Mouse (Mus musculus) cerebellum, adult 2 months (tissue): Measurements from ENCODE around the gene Clca3a1. TPM values are rescaled to one million over a fixed set of nuclear protein-coding genes. Genes with fewer than 3 reads are reported as not detected.
"Not testable (repeated sequence)": the region's sequence is repeated elsewhere in the genome, so short reads cannot be mapped to it uniquely, and the experiment has no call there.

Experiments
- DNase-seq, 2 experiments: peaks; one replicate each; pipeline ENCODE4 v3.0.0; 2021
- H3K27ac ChIP-seq: fragments of 200-500 bp; 2 replicates; pipeline ENCODE4 v1.5.1; 2012; ENCODE audit warnings: low read length, control low read depth, inconsistent platforms; ENCODE audit not compliant: insufficient read depth
- H3K27me3 ChIP-seq: fragments of 200-500 bp; 2 replicates; pipeline ENCODE4 v1.6.1; 2012; ENCODE audit warnings: inconsistent platforms, mild to moderate bottlenecking, low read length, moderate library complexity; ENCODE audit not compliant: control insufficient read depth, insufficient read depth
- H3K4me1 ChIP-seq: fragments of 200-500 bp; 2 replicates; pipeline ENCODE4 v1.6.1; 2011; ENCODE audit warnings: low read length; ENCODE audit not compliant: control insufficient read depth, insufficient read depth
- H3K4me3 ChIP-seq: fragments of 200-500 bp; replicated peaks from 2 replicates; pipeline ENCODE3; 2011; ENCODE audit warnings: mild to moderate bottlenecking, low read depth, low read length, control low read depth; ENCODE audit not compliant: insufficient read depth
- CTCF ChIP-seq: fragments of 200-500 bp; IDR thresholded peaks from 2 replicates; pipeline ENCODE4 v1.5.1; 2011; ENCODE audit warnings: low read depth, mild to moderate bottlenecking, control low read depth, low read length, moderate library complexity, borderline replicate concordance; ENCODE audit not compliant: insufficient read depth
- POLR2A ChIP-seq: fragments of 200-500 bp; IDR thresholded peaks from 2 replicates; pipeline ENCODE4 v1.6.1; 2011; ENCODE audit warnings: low read length, control low read depth, borderline replicate concordance; ENCODE audit not compliant: insufficient read depth
- WGBS: fragments of 180-500 bp; shearing (Covaris S2); methylation state at CpG from one replicate; pipeline ENCODE4 v1.1.7; 2018; 5-methylcytosine and 5-hydroxymethylcytosine counted together
- polyA plus RNA-seq: library from polyadenylated mRNA; depleted of rRNA; stranded (reverse); fragments of >200 nt; gene quantifications from 2 replicates; pipeline ENCODE4 v1.2.3, GENCODE M21; 2012

Gene Clca3a1
- polyA plus RNA-seq, 1 experiment = 0.03 TPM

DNA sequence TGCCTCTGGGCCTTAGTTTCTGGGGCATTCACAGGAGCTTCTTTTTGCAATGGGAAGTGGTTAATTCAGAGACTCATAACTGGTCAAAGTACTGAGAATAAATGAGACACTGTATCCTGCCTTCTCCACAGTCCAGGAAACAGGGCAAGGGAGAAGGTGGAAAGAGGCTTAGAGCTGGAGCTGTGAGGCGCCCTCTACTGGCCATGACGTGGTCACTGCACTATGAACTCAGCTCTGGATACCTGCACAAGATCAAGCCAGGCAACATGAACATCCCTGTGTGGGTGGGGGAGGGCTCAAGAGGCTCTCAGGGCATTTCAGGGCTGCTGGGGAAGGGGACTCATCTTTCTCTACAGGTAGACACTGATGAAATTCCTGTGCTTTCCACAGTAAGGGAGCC, 7.7 kb downstream of the Clca3a1 start:
- Histone ChIP-seq H3K4me1 (no peaks in the 10 kb centered on the region), H3K27ac (no peak overlapping the region), H3K27me3 (no peaks in the 10 kb centered on the region), H3K4me3 (no peak overlapping the region)
- peak in 1 of 2 experiments; percentile 10 for DNase-seq
- TF ChIP-seq CTCF = peak; percentile 40; the same call in 1 of the 2 replicates
- TF ChIP-seq POLR2A = no peak
- 11% methylated on average over 2 of the region's 2 CpGs for WGBS

DNA sequence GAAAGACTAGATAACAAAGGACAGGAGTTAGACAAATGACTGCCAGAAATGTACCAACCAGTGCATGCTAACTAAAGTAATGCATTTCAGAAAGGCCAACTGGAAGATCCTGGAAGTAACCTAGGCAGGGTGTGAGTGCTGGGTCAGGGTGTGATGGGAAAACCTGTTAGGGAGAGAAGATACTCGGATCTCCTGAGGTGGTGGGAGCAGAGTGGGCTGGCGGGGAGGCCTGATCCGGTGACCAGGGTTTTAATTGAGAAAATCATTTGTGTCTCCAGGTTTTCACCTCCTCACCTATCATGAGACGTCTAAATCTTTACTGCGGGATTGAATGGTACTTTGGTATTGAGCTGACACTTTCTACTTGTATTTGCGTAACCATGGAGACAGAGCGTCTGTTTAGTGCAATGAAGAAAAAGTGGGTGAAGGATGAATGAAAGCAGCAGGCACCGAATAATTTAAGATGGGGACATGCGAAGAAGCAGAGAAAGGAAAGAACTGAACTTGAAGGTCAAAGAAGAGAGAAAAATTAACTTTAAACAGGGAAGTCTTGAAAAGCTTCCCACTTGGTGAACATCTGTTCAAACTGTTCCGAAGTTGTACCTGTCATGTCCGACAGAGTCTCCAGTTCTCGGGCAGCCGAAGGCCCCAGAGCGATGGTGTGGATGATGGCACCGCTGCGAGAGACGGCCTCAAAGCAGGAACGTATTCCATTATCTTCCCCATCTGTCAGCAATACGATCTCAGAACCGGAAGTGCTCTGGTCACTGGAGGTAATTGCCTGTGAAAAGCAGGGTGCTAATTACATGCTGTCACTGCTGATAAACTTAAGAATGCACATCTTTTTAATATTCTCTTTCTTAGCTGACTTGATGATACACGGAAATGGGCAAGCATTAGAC, 11.5 kb downstream of the Clca3a1 start:
- 28% methylated on average over 20 of the region's 21 CpGs for WGBS
- H3K27ac ChIP-seq, H3K4me3 ChIP-seq, DNase-seq, H3K4me1 ChIP-seq, H3K27me3 ChIP-seq: not testable (repeated sequence)

DNA sequence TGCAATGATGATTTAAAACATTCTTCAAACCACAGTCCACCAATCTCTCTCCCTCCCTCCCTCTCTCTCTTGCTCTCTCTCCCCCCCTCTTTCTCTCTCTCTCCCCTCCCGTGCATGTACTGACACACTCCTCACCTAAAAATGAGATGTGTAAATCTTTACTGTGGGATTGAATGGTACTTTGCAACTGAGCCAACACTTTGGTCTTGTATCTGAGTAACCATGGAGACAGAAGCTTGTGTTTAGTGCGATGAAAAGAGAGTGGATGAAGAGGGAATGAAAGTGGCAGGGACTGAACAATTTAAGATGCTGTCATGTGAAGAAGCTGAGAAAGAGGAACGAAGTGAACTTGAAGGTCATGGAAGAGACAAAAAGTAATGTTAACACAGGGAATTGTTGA, 13.1 kb downstream of the Clca3a1 start:
- 13% methylated on average over 3 of the region's 3 CpGs for WGBS
- H3K4me1 ChIP-seq, H3K4me3 ChIP-seq, H3K27me3 ChIP-seq, H3K27ac ChIP-seq, DNase-seq: not testable (repeated sequence)

DNA sequence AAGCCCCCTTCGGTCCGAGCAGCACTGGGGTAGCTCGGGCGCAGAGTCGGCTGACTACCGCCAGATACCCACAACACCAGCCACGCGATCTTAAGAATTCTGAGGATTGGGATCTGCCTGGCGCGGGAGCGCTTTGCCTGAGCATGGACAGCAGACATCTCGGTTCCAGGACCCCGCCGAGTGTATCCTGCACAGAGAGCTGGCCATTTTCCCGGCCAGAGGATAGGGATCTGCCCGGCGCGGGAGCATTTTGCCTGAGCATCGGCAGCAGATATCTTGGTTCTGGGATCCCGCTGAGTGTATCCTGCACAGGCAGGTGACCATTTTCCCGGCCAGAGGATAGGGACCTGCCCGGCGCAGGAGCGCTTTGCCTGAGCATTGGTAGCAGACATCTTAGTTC, 22.4 kb downstream of the Clca3a1 start:
- H3K4me3 ChIP-seq, H3K27ac ChIP-seq, H3K27me3 ChIP-seq, DNase-seq, H3K4me1 ChIP-seq: not testable (repeated sequence)
- WGBS = 83% methylated on average over 24 of the region's 24 CpGs

DNA sequence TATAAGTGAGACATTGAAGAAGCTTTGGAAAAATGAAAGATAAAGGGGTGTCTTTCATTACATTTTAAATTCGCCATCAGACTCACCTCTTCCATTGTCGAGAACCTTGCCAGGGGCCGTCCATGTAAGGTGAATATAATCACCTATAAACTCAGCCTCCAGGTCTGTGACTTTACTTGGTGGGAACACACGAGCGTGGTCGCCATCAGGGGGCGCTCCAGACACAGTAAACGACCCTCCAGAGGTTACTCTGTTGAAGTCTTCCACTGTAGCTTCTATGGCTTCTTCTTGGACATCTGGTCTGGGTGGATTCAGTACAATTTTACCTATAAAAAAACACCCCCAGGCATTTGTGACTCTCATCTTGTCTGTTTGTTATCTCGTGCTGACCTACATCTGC, 23.9 kb downstream of the Clca3a1 start:
- no peak for DNase-seq
- H3K4me3 ChIP-seq = no peak overlapping the region
- H3K27ac ChIP-seq = no peak overlapping the region
- no peaks in the 10 kb centered on the region for H3K4me1 ChIP-seq
- H3K27me3 ChIP-seq = no peaks in the 10 kb centered on the region
- TF ChIP-seq CTCF = no peak
- TF ChIP-seq POLR2A = no peak
- WGBS = 32% methylated on average over 9 of the region's 9 CpGs

DNA sequence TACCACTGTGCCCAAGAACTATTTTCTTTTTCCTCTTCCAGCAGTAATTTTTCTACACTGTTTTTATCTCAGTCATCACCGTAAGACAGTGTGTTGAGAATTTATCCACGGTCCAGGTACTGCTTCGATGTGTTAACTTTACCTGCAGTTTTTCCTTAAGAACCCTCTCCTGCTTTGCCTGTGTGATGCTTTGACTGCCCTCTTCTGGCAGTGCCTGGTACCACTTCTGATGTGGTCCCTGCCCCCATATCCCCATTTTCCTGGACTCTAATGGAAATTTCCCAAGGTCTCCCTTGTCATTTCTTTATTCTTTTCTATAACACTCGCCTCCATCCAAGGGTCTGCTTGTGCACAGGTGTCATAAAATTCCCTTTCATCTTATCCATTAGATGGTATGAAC, 37.3 kb downstream of the Clca3a1 start:
- peak; percentile 39 to 65 for DNase-seq
- H3K4me1 ChIP-seq = peaks cover 6% of the 10 kb centered on the region; the same call in 1 of the 2 replicates
- TF ChIP-seq CTCF (peak; percentile 72), POLR2A (no peak)
- H3K4me3 ChIP-seq = no peak overlapping the region
- WGBS = 51% methylated on average over 4 of the region's 4 CpGs
- no peaks in the 10 kb centered on the region for H3K27me3 ChIP-seq
- no peak overlapping the region for H3K27ac ChIP-seq

DNA sequence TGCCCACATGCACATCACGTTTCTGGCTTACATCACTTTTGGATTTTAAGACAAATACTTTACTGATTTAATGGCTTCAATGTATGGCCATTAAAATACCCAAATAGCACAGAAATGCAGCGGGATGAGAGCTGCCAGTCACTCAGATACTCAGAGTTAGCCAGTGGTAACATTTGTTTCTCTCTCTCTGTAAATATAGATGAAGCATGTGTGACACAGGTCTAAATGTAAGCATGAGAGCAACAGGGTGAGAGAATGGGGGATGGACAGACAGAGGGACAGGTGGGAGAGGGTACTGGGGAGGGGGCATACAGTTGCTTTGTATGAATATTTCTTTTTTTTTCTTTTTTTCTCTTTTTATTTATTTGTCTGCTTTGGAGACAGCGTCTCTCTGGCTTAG, 38.2 kb downstream of the Clca3a1 start:
- H3K4me3 ChIP-seq, H3K4me1 ChIP-seq, H3K27ac ChIP-seq, DNase-seq, H3K27me3 ChIP-seq: not testable (repeated sequence)
- WGBS = 85% methylated on average over 3 of the region's 3 CpGs

DNA sequence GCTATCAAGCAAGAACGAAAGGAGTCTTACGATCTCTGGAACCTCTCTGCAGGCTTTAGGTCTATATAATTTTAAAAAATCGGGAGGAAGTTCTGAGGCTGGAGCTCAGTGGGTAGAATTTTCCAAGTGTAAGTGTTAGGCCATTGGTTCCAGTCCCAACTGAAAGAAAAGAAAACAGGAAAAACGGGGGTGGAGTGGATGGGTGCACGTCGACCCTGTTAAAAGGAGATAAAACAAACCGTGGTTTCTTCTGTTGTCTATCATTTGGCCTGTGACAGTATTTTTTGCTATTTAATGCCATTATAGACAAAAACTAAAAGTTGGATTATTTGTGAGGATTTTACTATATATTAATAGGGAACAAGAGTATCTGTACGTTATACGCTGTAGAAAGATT, 38.9 kb downstream of the Clca3a1 start:
- H3K27me3 ChIP-seq = no peaks in the 10 kb centered on the region
- 93% methylated on average over 9 of the region's 9 CpGs for WGBS
- no peak for DNase-seq
- no peak overlapping the region for H3K27ac ChIP-seq
- H3K4me1 ChIP-seq = peaks cover 6% of the 10 kb centered on the region; the same call in 1 of the 2 replicates
- H3K4me3 ChIP-seq = no peak overlapping the region
- TF ChIP-seq POLR2A (no peak), CTCF (no peak)
